Mouse (Mus musculus): Measurements from ENCODE around the gene Slc25a34. TPM values are rescaled to one million over a fixed set of nuclear protein-coding genes. Genes with fewer than 3 reads are reported as not detected.

Gene Slc25a34
- total RNA-seq, 2 experiments from 2014 or later, result 160 to 170 TPM

DNA sequence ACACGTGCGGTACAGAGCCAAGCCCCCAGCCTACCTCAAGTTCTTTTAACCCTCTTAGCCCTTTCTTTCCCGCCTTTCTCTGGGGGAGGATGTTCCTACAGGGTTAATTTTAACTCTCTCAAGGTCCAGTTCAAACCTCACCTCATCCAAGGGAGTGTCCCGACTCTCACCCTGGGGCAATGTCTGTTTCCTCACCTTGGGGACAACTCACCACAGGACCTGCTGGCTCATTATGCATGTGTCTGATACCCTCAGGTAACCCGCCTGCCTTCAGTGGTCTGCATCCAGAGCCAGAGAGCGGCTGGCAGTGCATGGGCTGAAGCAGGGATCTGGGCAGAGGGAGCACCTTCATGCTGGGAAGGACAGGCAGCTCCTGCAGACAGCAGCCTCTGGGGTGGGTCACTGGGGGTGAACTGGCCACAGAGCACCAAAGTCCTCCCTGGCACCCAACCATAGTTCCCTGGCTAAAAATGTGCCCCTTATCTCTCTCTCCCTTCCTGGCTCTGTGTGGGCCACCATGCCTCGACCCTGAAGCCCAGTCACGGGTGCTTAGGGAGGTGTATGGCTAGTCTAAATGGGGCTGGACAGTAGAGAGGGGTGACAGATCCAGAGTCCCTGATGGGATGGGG lies 26.8 kb downstream of the Slc25a34 start:
- intact Hi-C loops (cut with DNase I), result no loop called here
- no peak for DNase-seq

DNA sequence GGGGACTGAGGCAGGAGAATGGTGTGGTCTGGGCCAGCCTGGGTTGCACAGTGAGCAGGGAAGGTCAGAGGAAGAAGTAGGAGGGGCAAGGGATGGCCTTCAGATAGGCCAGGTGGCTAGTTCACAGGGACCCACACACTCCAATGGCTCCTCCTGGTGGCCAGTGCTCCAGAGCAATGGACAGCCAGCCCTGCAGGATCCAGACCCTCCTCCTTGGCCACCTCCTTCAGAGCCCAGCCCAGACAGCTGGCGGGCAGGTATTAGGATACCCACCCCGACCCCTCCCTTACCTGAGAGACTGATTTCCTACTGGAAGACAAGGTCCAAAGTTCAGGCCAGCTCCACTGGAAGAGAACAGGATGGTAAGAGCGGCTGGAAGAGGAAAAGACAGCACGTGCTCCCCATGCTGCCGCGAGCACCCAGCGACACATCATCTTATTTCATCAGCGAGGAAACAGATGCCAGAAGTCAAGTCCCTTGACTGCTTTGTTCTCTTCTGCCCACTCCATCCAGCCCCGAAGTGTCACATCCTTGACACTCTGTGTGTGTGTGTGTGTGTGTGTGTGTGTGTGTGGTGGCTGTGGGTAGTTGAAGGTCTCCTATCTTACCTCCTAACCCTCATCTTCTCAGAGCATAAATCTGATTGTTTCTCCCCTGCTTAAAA lies 27.9 kb downstream of the Slc25a34 start:
- no peak for DNase-seq
- intact Hi-C loops (cut with DNase I), result no loop called here

DNA sequence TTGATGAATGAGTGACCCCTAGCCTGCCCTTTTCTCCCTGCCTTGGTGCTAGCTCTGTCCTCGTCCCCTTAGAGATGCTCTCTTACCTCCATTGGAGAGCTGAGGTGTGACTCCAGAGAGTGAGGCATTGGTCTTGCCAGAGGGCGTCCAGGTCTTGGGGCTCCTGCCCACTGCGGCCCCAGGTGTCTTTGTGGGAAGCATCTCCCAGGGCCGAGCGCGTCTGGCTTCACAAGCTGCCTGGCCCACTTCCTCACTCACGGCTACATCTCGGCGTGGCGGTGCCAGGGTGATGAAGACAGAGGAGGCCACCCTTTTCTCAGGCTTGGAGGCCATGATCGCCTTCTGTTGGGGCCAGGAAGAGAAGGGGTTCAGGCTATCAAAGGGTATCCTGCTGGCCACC lies 28.5 kb downstream of the Slc25a34 start:
- intact Hi-C loops (cut with DNase I), result no loop called here
- DNase-seq, result no peak

DNA sequence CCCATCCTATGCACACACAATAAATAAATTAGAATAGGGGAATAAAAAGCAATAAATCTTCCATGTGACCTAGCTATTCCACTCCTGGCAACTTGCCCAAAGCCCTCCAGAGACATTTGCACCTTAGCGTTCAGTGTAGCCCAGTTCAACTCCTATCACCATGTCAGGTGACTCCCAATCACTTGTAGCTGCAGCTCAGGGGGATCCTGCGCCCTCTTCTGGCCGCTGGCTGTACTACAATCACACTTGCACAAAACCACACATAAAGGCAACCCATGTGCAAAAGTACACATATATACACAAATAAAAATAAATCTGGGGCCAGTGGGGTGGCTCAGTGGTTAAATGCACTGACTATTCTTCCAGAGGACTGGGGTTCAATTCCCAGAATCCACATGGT lies 32.1 kb downstream of the Slc25a34 start:
- intact Hi-C loops (cut with DNase I), result no loop called here
- DNase-seq, result peak in 1 of 2 experiments; percentile 41

DNA sequence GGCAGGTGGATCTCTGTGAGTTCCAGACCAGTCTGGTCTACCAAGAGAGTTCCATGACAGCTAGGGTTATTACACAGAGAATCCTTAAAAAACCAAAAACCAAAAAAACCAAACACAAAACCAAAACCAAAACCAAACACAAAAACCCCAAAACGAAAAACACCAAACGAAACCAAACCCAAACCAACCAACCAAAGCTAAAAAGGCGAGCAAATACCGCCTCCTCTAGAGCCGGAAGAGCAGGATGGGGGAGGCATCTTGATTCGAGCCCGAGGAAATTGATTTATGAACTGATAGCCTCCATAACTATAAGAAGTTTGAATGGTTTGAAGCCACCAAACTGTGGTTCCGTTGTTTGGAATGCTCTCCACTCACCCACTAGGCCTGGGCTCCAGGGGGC lies 39.7 kb downstream of the Slc25a34 start:
- intact Hi-C loops (cut with DNase I), result no loop called here
- no peak for DNase-seq

DNA sequence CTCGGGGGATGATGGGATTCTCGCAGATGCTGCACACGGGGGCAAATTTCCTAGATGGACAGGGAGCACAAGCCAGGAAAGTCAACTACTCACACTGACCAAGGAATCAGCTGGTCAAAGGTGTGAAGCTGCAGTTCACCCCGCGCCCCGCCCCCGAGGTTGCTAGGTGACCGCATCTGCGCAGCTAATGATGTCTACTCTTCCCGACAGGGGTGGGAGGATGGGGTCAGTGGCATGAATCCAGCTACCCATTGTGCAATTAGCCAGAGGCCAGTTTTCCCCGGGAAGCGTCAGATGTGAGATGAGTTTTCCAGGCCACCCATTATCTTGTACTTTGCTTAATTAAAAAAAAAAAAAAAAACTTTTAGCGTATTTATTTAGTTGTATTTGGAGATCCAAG lies 42.6 kb downstream of the Slc25a34 start:
- DNase-seq, result no peak
- intact Hi-C loops (cut with DNase I), result no loop called here

DNA sequence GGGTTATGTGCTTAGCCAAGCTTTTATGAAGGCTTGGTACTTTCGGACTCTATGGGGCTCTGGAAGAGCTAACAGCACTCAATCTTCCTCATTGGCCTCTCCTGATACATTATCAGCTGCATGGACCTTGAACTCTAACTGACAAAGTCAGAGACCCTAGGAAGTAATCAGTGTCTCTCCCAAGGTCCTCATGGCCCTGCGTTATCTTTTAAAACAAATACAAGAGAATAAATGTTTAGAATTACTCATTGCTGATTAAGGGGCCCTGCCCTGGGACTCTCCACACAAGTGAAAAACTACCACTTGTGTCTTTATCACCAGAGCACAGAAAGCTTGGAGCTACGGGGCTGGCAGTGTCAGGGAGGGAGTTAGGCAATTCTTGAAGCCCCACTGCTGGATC lies 44.8 kb downstream of the Slc25a34 start:
- DNase-seq, result no peak
- intact Hi-C loops (cut with DNase I), result loop anchor here (5.0 kb wide), 1 partner anchor 97 kb away; no protein-coding TSS in a partner anchor

DNA sequence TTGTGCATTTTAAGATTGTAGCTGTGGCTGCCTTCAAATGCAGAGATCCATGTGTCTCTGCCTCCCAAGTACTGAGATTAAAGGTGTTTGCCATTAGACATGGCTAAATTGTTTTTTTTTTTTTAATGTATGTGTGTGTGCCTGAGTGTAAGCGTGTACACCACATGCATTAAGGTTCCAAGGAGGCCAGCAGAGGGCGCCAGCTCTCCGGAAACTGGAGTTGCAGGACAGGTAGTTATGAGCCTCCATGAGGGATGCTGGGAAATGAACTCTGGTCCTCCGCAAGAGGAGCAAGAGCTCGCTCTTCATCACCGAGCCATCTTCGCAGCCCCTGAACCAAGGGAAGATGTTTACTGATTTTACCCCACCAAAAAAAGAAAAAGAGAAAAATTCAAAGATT lies 46.7 kb downstream of the Slc25a34 start:
- DNase-seq, result no peak
- intact Hi-C loops (cut with DNase I), result loop anchor here (2.0 to 5.0 kb wide), 2 partner anchors 95 to 190 kb away; no protein-coding TSS in a partner anchor

DNA sequence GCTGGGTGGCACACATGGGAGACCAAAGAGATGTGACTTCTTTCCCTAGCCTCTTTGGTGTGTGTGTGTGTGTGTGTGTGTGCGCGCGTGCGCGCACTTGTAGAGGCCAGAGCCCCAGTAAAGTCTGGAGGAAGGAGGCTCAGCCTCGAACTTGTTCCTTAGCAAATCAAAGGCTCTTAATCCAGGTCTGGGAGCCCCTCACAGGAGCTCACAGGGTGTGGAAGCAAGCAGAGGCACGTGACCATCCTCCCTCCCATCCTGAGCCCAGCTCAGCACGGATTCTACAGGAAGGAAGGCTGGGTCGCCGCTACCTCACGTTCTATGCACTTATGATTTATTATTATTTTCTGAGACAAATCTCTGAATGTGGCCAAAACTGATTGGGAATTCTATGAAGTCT lies 47.2 kb downstream of the Slc25a34 start:
- intact Hi-C loops (cut with DNase I), result loop anchor here (2.0 to 5.0 kb wide), 2 partner anchors 94 to 190 kb away; no protein-coding TSS in a partner anchor
- no peak for DNase-seq

DNA sequence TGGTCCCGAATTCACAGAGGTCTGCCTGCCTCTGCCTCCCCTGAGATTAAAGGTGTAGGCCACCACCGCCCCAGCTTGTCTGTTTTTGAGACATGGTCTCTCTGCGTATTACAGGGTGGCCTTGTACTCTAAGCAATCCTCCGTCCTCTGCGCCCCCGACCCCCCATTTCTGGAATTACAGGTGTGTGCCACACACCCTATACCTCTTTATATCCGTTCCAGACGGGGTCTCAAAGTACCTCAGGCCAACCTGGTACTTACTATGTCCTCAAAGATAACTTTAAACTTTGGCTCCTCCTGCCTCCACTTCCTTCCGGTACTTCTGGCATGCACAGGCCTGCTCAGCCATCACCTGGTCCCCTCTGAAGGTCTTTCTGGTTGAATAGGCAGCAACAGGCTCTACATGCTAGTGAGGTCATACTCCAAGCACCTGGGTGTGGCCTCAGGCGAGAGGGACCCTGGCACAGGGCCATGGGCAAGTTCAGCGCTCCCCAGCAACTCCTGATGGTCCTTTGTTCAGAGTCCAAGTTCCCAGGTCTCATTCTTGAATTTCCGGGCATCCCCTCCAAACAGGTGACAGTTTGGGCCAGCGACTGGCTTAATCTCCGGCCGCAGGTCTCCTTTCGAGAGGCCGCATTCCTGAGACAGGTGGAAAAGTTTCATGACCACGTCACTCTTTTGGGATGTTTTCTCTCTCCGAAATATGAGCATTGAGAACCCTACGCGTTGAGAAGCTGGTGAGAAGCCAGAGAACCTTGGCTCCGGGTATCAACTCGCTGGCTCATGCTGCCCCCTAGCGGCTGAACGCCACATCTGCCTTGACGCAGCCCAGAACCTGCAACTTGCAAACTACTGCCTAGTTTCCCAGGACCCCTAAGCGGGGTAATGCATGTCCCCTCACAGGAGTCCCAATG lies 48.6 kb downstream of the Slc25a34 start:
- DNase-seq, result peak; percentile 89 to 93
- intact Hi-C loops (cut with DNase I), result loop anchor here (1.0 to 5.0 kb wide), 4 partner anchors 38 to 171 kb away; partner anchors contain the start of gene Spen

DNA sequence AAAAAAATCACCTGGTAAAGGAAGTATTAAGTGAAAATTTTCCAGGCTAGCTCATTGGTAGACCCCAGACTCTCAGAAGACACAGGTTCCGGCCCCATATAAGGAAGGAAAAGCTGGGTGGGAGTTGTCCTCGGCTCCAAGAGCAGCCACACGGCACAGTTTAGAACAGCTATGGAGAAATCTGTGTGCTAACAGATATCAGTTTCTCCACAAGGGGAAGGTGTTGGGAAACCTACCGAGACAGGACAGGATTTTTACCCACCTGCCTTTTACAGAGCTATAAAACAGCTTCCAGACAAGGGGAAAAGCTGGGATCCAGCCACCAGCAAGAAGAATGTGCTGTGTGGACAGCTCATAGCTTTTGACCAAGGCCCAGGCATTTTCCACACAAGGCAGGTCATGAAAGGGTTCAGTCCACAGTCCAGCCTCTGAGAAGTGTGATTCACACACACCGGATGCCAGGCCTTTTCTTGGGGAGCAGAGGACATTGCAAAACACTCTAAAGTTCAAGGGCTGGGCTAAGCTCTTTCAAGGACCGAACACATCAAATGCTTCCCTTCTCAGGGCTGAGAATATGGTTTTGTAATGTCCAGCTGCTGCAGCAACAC lies 50.2 kb downstream of the Slc25a34 start:
- intact Hi-C loops (cut with DNase I), result loop anchor here (5.0 kb wide), 1 partner anchor 36 kb away; the partner anchor contains the start of gene Spen

DNA sequence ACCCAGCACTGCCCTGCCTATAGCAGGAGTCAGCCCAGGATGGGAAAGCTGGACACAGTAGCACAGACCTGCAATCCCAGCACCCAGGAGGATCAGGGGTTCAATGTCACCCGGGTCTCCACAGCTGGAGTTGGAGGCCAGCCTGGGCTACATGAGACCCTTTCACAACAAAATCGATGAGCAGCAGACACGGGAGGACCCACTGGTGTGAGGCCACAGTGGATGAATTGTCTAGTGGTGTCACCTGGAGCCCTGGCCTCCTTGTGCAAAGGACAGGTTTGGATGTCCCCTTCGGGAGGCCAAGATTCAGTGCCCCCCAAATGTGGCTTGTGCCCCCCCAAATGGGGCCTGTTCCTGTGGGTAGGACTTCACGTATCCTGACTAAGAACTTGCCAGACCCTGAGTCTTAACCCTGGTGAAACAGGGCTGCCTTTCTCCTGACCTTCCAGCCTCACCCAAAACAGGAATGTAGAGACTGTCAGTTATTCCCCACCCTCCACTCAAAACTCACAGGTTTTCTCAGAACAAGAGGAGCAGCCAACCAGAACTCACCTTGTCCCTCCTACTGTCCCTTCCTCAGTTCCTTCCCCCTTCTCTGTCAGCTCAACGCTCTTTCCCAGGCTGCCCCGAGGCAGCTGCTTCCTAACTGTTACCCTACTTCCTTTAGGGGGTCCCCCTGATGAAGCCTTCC lies 50.8 kb downstream of the Slc25a34 start:
- intact Hi-C loops (cut with DNase I), result loop anchor here (5.0 kb wide), 1 partner anchor 36 kb away; the partner anchor contains the start of gene Spen

More for the DNA sequence above, 50.2 kb downstream of the Slc25a34 start:
- DNase-seq, result peak in 1 of 2 experiments; percentile 52

DNA sequence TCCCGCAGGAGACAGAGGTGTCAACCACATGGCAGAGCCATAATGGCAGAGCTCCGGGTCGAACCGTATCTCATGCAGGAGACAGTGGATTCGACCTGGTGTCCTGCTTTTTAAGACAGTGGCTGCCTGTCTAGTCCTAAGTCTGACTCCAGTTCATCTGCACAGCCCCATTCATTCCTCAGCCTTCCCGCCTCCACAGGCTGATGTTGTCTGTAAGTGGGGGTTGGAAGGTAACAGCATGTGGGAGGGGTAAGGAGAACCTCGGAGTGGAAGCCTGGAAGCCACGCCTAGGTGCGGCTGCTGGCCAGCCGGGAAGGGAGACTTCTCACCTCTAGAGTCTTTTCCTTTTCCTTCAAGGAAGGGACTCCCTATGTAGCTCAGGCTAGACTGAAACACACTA lies 51.7 kb downstream of the Slc25a34 start:
- no peak for DNase-seq
- intact Hi-C loops (cut with DNase I), result loop anchor here (5.0 kb wide), 1 partner anchor 35 kb away; the partner anchor contains the start of gene Spen

More for the DNA sequence above, 50.8 kb downstream of the Slc25a34 start:
- no peak for DNase-seq

DNA sequence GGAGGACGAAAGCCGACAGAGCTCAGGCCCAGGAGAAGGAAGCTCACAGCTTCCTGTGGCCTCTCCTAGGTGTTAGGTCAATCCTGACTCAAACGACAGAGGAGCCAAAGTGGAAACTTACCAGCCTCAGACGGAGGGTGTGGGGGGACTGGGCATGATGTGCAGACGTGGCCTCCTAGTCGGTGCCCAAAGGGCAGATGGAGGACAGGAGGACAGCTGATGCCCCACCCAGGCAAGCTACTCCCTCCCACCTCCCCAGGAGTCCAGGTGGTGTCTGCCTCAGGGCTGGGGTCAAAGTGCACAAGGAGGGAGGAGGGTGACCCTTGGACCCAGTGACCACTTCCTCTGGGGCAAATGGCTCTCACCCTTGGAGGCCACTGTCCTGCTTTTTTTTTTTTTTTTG lies 52.3 kb downstream of the Slc25a34 start:
- intact Hi-C loops (cut with DNase I), result loop anchor here (5.0 kb wide), 1 partner anchor 34 kb away; the partner anchor contains the start of gene Spen

DNA sequence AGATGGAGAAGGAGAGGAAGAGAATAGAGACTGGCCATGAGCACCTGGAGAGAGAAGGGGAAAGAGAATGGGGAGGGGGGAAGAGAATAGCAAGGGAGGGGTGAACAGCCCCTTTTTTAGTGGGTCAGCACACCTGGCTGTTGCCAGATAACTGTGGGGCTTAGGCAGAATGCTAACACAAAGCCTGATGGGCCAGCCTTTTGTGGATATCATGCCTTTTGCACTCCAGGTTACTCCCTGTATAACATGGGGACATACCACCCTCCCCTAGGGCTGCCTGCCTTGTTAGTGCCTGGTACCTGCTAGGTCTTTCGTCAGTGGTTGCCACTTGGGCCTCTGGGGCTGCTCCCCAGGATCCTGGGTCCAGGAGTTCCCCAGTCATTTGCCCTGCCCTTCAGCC lies 52.8 kb downstream of the Slc25a34 start:
- intact Hi-C loops (cut with DNase I), result loop anchor here (5.0 kb wide), 1 partner anchor 34 kb away; the partner anchor contains the start of gene Spen
- no peak for DNase-seq

More for the DNA sequence above, 52.3 kb downstream of the Slc25a34 start:
- DNase-seq, result no peak

DNA sequence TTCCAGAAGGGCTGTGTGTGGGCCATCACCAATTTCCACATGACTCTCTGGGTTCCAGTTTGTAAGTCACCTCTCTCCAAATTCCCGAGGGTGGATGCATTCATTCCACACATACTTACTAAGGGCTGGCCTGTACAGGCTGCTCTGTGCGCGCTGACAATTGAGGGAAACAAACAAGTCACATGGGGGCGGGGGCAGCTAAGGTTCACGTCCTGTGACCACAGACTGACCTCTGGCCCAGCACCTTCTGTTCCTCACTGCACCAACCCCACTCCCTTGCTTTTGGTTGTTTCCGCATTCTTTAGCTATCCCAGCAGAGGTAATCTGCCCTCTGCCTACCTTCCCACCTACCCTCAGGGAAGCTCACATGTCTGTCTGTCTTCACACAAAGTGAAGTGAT lies 53.6 kb downstream of the Slc25a34 start:
- intact Hi-C loops (cut with DNase I), result loop anchor here (5.0 kb wide), 1 partner anchor 33 kb away; the partner anchor contains the start of gene Spen
- DNase-seq, result peak; percentile 53

DNA sequence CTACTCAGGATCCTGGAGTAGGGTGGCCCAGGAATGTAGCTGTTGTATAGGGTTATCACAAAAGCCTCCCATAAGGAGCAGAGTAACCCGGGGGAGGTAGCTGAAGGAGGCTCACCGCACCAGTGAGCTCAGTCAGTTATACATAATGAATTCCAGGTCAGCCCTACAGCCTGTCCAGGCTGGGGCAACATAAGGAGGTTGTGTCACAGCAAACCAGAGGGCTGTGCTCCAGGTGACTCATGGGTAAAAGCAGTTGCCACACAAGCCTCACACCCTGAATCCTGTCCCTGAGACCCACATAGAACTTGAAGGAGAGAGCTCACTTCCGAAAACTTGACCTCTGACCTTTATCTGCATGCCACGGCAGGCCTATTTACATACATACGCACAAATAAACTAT lies 54.7 kb downstream of the Slc25a34 start:
- intact Hi-C loops (cut with DNase I), result no loop called here

More for the DNA sequence above, 54.7 kb downstream of the Slc25a34 start:
- no peak for DNase-seq

Data from heart, postnatal 36 days (tissue).